Mouse (Mus musculus): Measurements from ENCODE around the gene Pgls. TPM values are rescaled to one million over a fixed set of nuclear protein-coding genes. Genes with fewer than 3 reads are reported as not detected.

Gene Pgls
- total RNA-seq, 4 experiments from 2014 or later: 116 to 141 (median 124) TPM

- no peak for DNase-seq
Measured at GRCm38 (mm10) chr8:71639318-71639717, 47.3 kb downstream of the Pgls start.

DNA sequence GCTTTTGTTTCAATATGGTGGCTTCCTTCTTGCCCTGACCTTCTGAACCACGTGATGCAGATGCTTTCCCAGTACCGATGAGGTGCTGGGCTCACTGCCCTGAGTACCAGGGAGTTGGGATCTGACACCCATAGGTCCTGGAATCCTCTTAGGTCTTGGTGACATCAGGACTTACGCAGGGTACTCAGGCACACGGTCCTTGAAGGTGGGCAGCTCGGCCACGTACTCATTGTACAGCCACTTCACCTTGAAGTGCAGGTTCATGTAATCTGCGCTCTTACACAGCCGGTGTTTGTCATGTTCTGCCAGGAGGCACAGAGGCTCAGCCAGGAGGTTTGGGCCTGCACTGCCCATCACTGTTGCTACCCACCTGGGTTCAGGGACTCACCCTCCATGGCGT lies 53.5 kb downstream of the Pgls start:
- no peak for DNase-seq

Small RNAs within 50 kb of the gene (microRNA-seq; reads per million reads assigned to microRNA genes)
- 1.3 to 1.8 reads per million in 2 experiments for gene Mir6769b

Other genes starting within 250 kb of the Pgls start
- 100 to 1,000 TPM; 203 to 262 (median 232) TPM for gene Use1, start 225.3 kb upstream of the Pgls start, total RNA-seq (2022)
- 10 to 100 TPM; 15.9 to 18.8 (median 17.7) TPM for gene Ocel1, start 220.9 kb upstream of the Pgls start, total RNA-seq (2022)
- 10 to 100 TPM; 59.1 to 67.2 (median 62.7) TPM for gene Nr2f6, start 210.2 kb upstream of the Pgls start, total RNA-seq (2022)
- 10 to 100 TPM; 11.4 to 25.1 (median 18.2) TPM for gene Ushbp1, start 196.4 kb upstream of the Pgls start, total RNA-seq (2022)
- gene Babam1, start 195.3 kb upstream of the Pgls start, total RNA-seq (2022): 100 to 1,000 TPM; 101 to 137 (median 120) TPM
- gene Ankle1, start 186.2 kb upstream of the Pgls start, total RNA-seq (2022): 1 to 10 TPM in 1 of 4 experiments, under 1 TPM in 2, not detected in 1; 0.56 to 1.2 (median 0.92) TPM
- 10 to 100 TPM; 85.3 to 96.2 (median 92.1) TPM for gene Abhd8, start 128.5 kb upstream of the Pgls start, total RNA-seq (2022)
- gene Mrpl34, start 127.2 kb upstream of the Pgls start, total RNA-seq (2022): 100 to 1,000 TPM in 1 of 4 experiments, 10 to 100 TPM in 3; 64.7 to 108 (median 88.7) TPM
- gene Dda1, start 123.0 kb upstream of the Pgls start, total RNA-seq (2022): 10 to 100 TPM; 51.7 to 65.2 (median 57.9) TPM
- gene Ano8, start 106.2 kb upstream of the Pgls start, total RNA-seq (2022): 10 to 100 TPM; 13.5 to 24.7 (median 20.6) TPM
- gene Gtpbp3, start 104.1 kb upstream of the Pgls start, total RNA-seq (2022): 10 to 100 TPM; 23.1 to 32.0 (median 29.0) TPM
- gene Plvap, start 80.4 kb upstream of the Pgls start, total RNA-seq (2022): 100 to 1,000 TPM; 195 to 255 (median 230) TPM
- not detected for gene Ccdc194, start 66.5 kb upstream of the Pgls start, total RNA-seq (2022)
- 10 to 100 TPM; 54.3 to 91.2 (median 67.9) TPM for gene Bst2, start 54.7 kb upstream of the Pgls start, total RNA-seq (2022)
- gene Mvb12a, start 49.3 kb upstream of the Pgls start, total RNA-seq (2022): 10 to 100 TPM; 72.6 to 87.3 (median 82.3) TPM
- gene Tmem221, start 33.3 kb upstream of the Pgls start, total RNA-seq (2022): 1 to 10 TPM; 5.1 to 7.0 (median 5.8) TPM
- gene Nxnl1, start 25.6 kb upstream of the Pgls start, total RNA-seq (2022): 1 to 10 TPM in 1 of 4 experiments, under 1 TPM in 3; 0.40 to 1.3 (median 0.49) TPM
- 100 to 1,000 TPM; 141 to 186 (median 160) TPM for gene Slc27a1, start 23.3 kb upstream of the Pgls start, total RNA-seq (2022)
- gene Fam129c, start 5.5 kb downstream of the Pgls start, total RNA-seq (2022): 1 to 10 TPM; 1.5 to 3.0 (median 2.3) TPM
- gene Colgalt1, start 18.8 kb downstream of the Pgls start, total RNA-seq (2022): 10 to 100 TPM; 64.7 to 78.0 (median 69.1) TPM
- 10 to 100 TPM in 3 of 4 experiments, 1 to 10 TPM in 1; 9.8 to 11.8 (median 11.4) TPM for gene Unc13a, start 79.6 kb downstream of the Pgls start, total RNA-seq (2022)
- gene Jak3, start 84.1 kb downstream of the Pgls start, total RNA-seq (2022): 10 to 100 TPM; 10.7 to 21.8 (median 16.6) TPM
- gene Insl3, start 97.0 kb downstream of the Pgls start, total RNA-seq (2022): 10 to 100 TPM in 1 of 4 experiments, 1 to 10 TPM in 3; 3.9 to 12.3 (median 7.1) TPM
- 1 to 10 TPM; 3.0 to 5.1 (median 4.4) TPM for gene B3gnt3, start 109.6 kb downstream of the Pgls start, total RNA-seq (2022)
- 1 to 10 TPM; 2.1 to 6.2 (median 3.7) TPM for gene Fcho1, start 133.5 kb downstream of the Pgls start, total RNA-seq (2022)

All from adrenal gland, adult 8-10 months (tissue).